8 mouse cellular contexts compared by ENCODE assay signal in the genomic region with DNA sequence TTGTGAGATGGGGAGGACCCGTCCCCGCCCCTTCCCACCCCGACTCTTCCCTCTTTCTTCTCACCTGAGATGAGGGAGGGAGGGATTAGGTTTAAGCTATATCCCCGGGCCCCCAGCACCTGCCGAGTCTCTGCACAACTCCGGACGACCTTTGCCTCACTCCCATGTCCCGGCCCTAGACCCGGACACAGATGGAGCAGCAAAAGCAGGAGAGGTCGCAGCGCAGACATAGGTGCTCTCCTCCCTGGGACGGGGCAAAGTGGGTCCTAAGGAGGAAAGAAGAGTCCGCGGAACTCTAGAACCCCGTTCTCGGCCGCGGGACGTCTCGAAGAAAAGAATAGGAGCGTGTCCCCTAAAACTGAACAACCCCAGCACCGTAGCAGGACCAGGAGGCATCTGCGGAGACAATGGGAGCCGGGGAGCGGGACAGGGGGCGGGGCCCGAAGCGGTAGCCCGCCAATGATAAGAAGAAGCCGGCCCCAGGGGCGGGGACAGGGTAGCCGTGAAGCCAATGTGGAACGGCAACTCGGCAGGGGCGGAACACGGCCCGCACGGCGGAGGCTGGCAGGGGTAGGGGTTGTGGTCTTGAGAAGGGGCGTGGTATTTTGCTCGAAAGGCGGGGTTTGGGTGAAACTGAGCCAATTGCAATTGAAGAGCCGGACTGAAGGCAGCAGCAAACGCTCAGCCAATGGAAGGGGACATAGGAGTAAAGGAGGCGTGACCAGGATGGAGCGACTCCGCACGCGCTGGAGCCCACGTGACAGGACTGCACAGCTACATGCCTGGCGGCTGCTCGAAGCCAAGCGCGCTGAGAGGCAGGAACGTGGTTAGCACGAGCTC. TPM values are rescaled to one million over a fixed set of nuclear protein-coding genes. Genes with fewer than 3 reads are reported as not detected.
DNase-seq lines count a peak whose midpoint lies in the region; ATAC-seq lines count a peak whose summit lies in the region.

Gene Gm43720, minus strand, starts transcription at position 374 of the 840 bp plus-strand sequence.
Gene Gpc2, minus strand, starts transcription at position 421 of the 840 bp plus-strand sequence.
Gene Stag3, plus strand, starts transcription at position 656 of the 840 bp plus-strand sequence.

- intact Hi-C loops in gastrocnemius, postnatal 36 days (cut with DNase I): no loop called here
- intact Hi-C loops in left cerebral cortex, postnatal 36 days (cut with DNase I): no loop called here

- peak; percentile 92 for ATAC-seq in inflammation-experienced regulatory T-cells, adult 6 months

- DNase-seq in adrenal gland, postnatal 36 days: peak; percentile 86 to 90
- peak; percentile 99 for DNase-seq in embryo, embryonic 9.5 days (ENCODE audit: extremely low spot score)
- peak; percentile 67 to 69 for DNase-seq in gastrocnemius, postnatal 36 days
- DNase-seq in left cerebral cortex, postnatal 36 days (ENCODE audit: low spot score in 2 of 2): peak; percentile 61 to 64
- DNase-seq in mesoderm, embryonic 11.5 days (ENCODE audit: low read depth, low spot score): peak; percentile 99
- DNase-seq in right cerebral cortex, postnatal 14 days: peak; percentile 84
- DNase-seq in urinary bladder, postnatal 36 days (ENCODE audit: low spot score in 2 of 2): peak; percentile 79 to 84

RNA-seq across cellular contexts. Expression of gene Gm43720, which starts in this region (rescaled TPM):
- not detected for total RNA-seq in adrenal gland, postnatal 36 days (2021)
- not detected for total RNA-seq in gastrocnemius, postnatal 36 days (2021)
- under 1 TPM in 1 of 3 experiments, not detected in 2; 0.16 TPM for polyA plus RNA-seq in inflammation-experienced regulatory T-cells, adult 6 months (2017; shearing (Covaris generic))
- total RNA-seq in left cerebral cortex, postnatal 36 days (2021): not detected

RNA-seq across cellular contexts. Expression of gene Gpc2, which starts in this region (rescaled TPM):
- total RNA-seq in adrenal gland, postnatal 36 days (2021): under 1 TPM; 0.26 to 0.36 TPM
- total RNA-seq in gastrocnemius, postnatal 36 days (2021): not detected
- under 1 TPM in 2 of 3 experiments, not detected in 1; 0.14 to 0.35 TPM for polyA plus RNA-seq in inflammation-experienced regulatory T-cells, adult 6 months (2017; shearing (Covaris generic))
- 1 to 10 TPM; 1.5 to 2.6 TPM for total RNA-seq in left cerebral cortex, postnatal 36 days (2021)

RNA-seq across cellular contexts. Expression of gene Stag3, which starts in this region (rescaled TPM):
- not detected for total RNA-seq in adrenal gland, postnatal 36 days (2021)
- not detected for total RNA-seq in gastrocnemius, postnatal 36 days (2021)
- not detected for polyA plus RNA-seq in inflammation-experienced regulatory T-cells, adult 6 months (2017; shearing (Covaris generic))
- under 1 TPM; 0.62 to 0.77 TPM for total RNA-seq in left cerebral cortex, postnatal 36 days (2021)

Comparison
In these comparisons a context has a peak if more than half of its experiments do, and no peak if none do; other contexts are left out.
1. Peak in every context shown above with its lines: DNase-seq and ATAC-seq.
2. Peak in DNase-seq in adrenal gland, postnatal 36 days; RNA of the genes that start here not detected or under 1 TPM.
3. Peak in DNase-seq in gastrocnemius, postnatal 36 days; RNA of the genes that start here not detected or under 1 TPM.
4. Peak in ATAC-seq in inflammation-experienced regulatory T-cells, adult 6 months; RNA of the genes that start here not detected or under 1 TPM.